Mouse (Mus musculus) CH12.LX (cell line): ENCODE data around the gene Tmem54. TPM values are rescaled to one million over a fixed set of nuclear protein-coding genes. Genes with fewer than 3 reads are reported as not detected.

ENCODE experiments used
- DNase-seq: peaks from one replicate; pipeline ENCODE4 v3.0.0-alpha.2; 2013; ENCODE audit errors: extremely low read depth
- H3K27ac ChIP-seq: 2 replicates; pipeline ENCODE4 v1.5.1; 2012; ENCODE audit warnings: low read depth, mild to moderate bottlenecking, control low read depth, moderate library complexity; ENCODE audit not compliant: insufficient read depth
- H3K27me3 ChIP-seq: replicated peaks from 2 replicates; pipeline ENCODE3; 2012; ENCODE audit warnings: inconsistent platforms
- H3K36me3 ChIP-seq, 2 experiments: replicated peaks in 1 of 2; 2 replicates each; pipeline versions ENCODE3 to v1.6.1; 2012; ENCODE audit warnings: inconsistent platforms in 1 of 2, low read length in 1 of 2, mild to moderate bottlenecking in 1 of 2, mixed read lengths in 1 of 2, moderate library complexity in 1 of 2; ENCODE audit not compliant: control insufficient read depth in 1 of 2, insufficient read depth in 1 of 2
- H3K4me1 ChIP-seq, 2 experiments: 2 replicates each; pipeline ENCODE4 v1.6.1; 2012; ENCODE audit warnings: inconsistent platforms in 1 of 2, moderate library complexity in 1 of 2; ENCODE audit not compliant: insufficient read depth in 2 of 2, control insufficient read depth in 1 of 2
- H3K4me2 ChIP-seq: 2 replicates; pipeline ENCODE4 v1.6.1; 2012; ENCODE audit warnings: low read depth, mild to moderate bottlenecking, control low read depth; ENCODE audit not compliant: poor library complexity, insufficient read depth, severe bottlenecking
- H3K4me3 ChIP-seq, 3 experiments: fragments of 150-350 bp in 1 of 3; sonication (generic) in 1 of 3; replicated peaks in 1 of 3; 2 replicates each; pipeline versions ENCODE3 to v1.5.1; 2011 to 2012; ENCODE audit warnings: low read depth in 2 of 3, low read length in 2 of 3, mild to moderate bottlenecking in 2 of 3, moderate library complexity in 2 of 3, control low read depth in 1 of 3, improper control_type of control experiment in 1 of 3, inconsistent platforms in 1 of 3, mixed read lengths in 1 of 3; ENCODE audit not compliant: poor library complexity in 1 of 3
- H3K79me2 ChIP-seq: replicated peaks from 2 replicates; pipeline ENCODE4 v1.6.1; 2012; ENCODE audit warnings: mild to moderate bottlenecking, moderate library complexity; ENCODE audit not compliant: control insufficient read depth, poor library complexity, insufficient read depth, severe bottlenecking; ENCODE audit errors: extremely low read depth
- H3K9ac ChIP-seq: 2 replicates; pipeline ENCODE4 v1.6.1; 2012; ENCODE audit warnings: low read depth, mild to moderate bottlenecking, control low read depth, moderate library complexity; ENCODE audit not compliant: insufficient read depth
- H3K9me3 ChIP-seq: replicated peaks from 2 replicates; pipeline ENCODE3; 2012; ENCODE audit warnings: low read length, inconsistent platforms, mixed read lengths
- BHLHE40 ChIP-seq: IDR thresholded peaks from 2 replicates; pipeline ENCODE4 v1.6.1; 2011; ENCODE audit warnings: mild to moderate bottlenecking, low read depth, low read length, improper control_type of control experiment
- CHD2 ChIP-seq: IDR thresholded peaks from 2 replicates; pipeline ENCODE4 v1.6.1; 2011; ENCODE audit warnings: low read length, improper control_type of control experiment
- CTCF ChIP-seq, 2 experiments: IDR thresholded peaks in 1 of 2; conservative IDR thresholded peaks in 1 of 2; 2 replicates each; pipeline ENCODE4 v1.5.1; 2011 to 2012; ENCODE audit warnings: low read depth in 2 of 2, low read length in 2 of 2, improper control_type of control experiment in 1 of 2, inconsistent platforms in 1 of 2, mild to moderate bottlenecking in 1 of 2, moderate library complexity in 1 of 2
- ETS1 ChIP-seq: conservative IDR thresholded peaks from 2 replicates; pipeline ENCODE4 v1.6.1; 2012; ENCODE audit warnings: low read depth, mild to moderate bottlenecking, inconsistent platforms, low read length, improper control_type of control experiment, moderate library complexity
- JUN ChIP-seq: IDR thresholded peaks from 2 replicates; pipeline ENCODE4 v1.6.1; 2011; ENCODE audit warnings: low read depth, mild to moderate bottlenecking, low read length, improper control_type of control experiment, moderate library complexity; ENCODE audit not compliant: insufficient read depth
- JUND ChIP-seq: conservative IDR thresholded peaks from 2 replicates; pipeline ENCODE4 v1.6.1; 2011; ENCODE audit warnings: low read depth, low read length, improper control_type of control experiment
- KAT2A ChIP-seq: IDR thresholded peaks from 2 replicates; pipeline ENCODE4 v1.6.1; 2012; ENCODE audit warnings: low read length, improper control_type of control experiment, inconsistent platforms; ENCODE audit not compliant: insufficient replicate concordance
- MAZ ChIP-seq: IDR thresholded peaks from 2 replicates; pipeline ENCODE4 v1.6.1; 2012; ENCODE audit warnings: low read depth, mild to moderate bottlenecking, inconsistent platforms, low read length, improper control_type of control experiment, moderate library complexity
- MEF2A ChIP-seq: IDR thresholded peaks from 2 replicates; pipeline ENCODE4 v1.6.1; 2014; ENCODE audit warnings: low read depth, mild to moderate bottlenecking, inconsistent platforms, low read length, improper control_type of control experiment, borderline replicate concordance
- POLR2AphosphoS2 ChIP-seq: IDR thresholded peaks from 2 replicates; pipeline ENCODE4 v1.6.1; 2011; ENCODE audit warnings: low read depth, low read length, improper control_type of control experiment
- RAD21 ChIP-seq: IDR thresholded peaks from 2 replicates; pipeline ENCODE4 v1.6.1; 2011; ENCODE audit warnings: low read depth, mild to moderate bottlenecking, low read length, improper control_type of control experiment, moderate library complexity
- RCOR1 ChIP-seq: conservative IDR thresholded peaks from 2 replicates; pipeline ENCODE4 v1.6.1; 2012; ENCODE audit warnings: low read depth, mild to moderate bottlenecking, inconsistent platforms, low read length, improper control_type of control experiment
- SIN3A ChIP-seq: IDR thresholded peaks from 2 replicates; pipeline ENCODE4 v1.6.1; 2012; ENCODE audit warnings: low read length, improper control_type of control experiment, inconsistent platforms
- TBP ChIP-seq: conservative IDR thresholded peaks from 2 replicates; pipeline ENCODE4 v1.6.1; 2011; ENCODE audit warnings: low read depth, low read length, improper control_type of control experiment
- TCF12 ChIP-seq: IDR thresholded peaks from 2 replicates; pipeline ENCODE4 v1.6.1; 2014; ENCODE audit warnings: low read depth, mild to moderate bottlenecking, inconsistent platforms, low read length, improper control_type of control experiment
- UBTF ChIP-seq: IDR thresholded peaks from 2 replicates; pipeline ENCODE4 v1.6.1; 2012; ENCODE audit warnings: low read depth, mild to moderate bottlenecking, inconsistent platforms, low read length, improper control_type of control experiment, moderate library complexity
- USF2 ChIP-seq: conservative IDR thresholded peaks from 2 replicates; pipeline ENCODE4 v1.6.1; 2011; ENCODE audit warnings: low read depth, low read length, improper control_type of control experiment
- ZKSCAN1 ChIP-seq: IDR thresholded peaks from 2 replicates; pipeline ENCODE4 v1.6.1; 2012; ENCODE audit warnings: low read depth, inconsistent platforms, low read length, improper control_type of control experiment, borderline replicate concordance
- ZNF384 ChIP-seq: IDR thresholded peaks from 2 replicates; pipeline ENCODE4 v1.6.1; 2012; ENCODE audit warnings: low read depth, low read length, improper control_type of control experiment, inconsistent platforms
- dilution Hi-C: fragments of 300-500 bp; cut with MboI; formaldehyde crosslinking; loops from 2 replicates; pipeline ENCODE4 v1.14.3; 2020; ENCODE audit warnings: low sequenced_read_pairs; ENCODE audit not compliant: extremely low pct_unique_long_range_greater_than_20kb, extremely low pct_ligation_motif_present
- in situ Hi-C: fragments of 300-500 bp; cut with MboI; formaldehyde crosslinking; loops from 3 replicates; pipeline ENCODE4 v1.14.3; 2019; ENCODE audit warnings: low sequenced_read_pairs, low pct_ligation_motif_present, low pct_unique_long_range_greater_than_20kb, mixed read lengths
- polyA plus RNA-seq: library from polyadenylated mRNA; unstranded; fragments of >175 nt; gene quantifications from 2 replicates; pipeline ENCODE4 v1.2.1, GENCODE M21; 2012; ENCODE audit warnings: low read depth; ENCODE audit not compliant: insufficient read length
- total RNA-seq, 2 experiments: library from RNA; depleted of rRNA; stranded (reverse); fragments of 300-350 nt in 1 of 2; fragments of >200 nt in 1 of 2; gene quantifications; 2 replicates each; pipeline ENCODE4 v1.2.3; 2012 to 2014

Gene Tmem54
- total and polyA plus RNA-seq, 3 experiments = not detected

DNA sequence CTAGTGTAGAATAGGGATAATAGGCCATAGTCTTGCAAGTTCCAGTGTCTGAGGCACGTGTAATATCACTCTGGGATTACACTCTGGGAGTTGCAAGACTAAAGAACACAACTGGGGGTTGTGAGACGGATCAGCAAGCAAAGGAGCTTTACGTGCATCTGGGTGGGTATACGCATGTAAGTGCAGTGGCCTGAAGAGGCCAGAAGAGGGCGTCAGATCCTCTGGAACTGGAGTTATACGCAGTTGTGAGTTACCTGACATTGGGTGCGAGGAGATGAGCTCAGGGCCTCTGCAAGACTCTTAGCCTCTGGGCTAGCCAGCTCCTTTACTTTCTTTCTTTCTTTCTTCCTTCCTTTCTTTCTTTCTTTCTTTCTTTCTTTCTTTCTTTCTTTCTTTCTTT is 8.3 kb upstream of the Tmem54 start:
- Histone ChIP-seq H3K27me3 (peaks cover 15% of the 10 kb centered on the region), H3K9me3 (peaks cover 6% of the 10 kb centered on the region), H3K4me1 (no peaks in the 10 kb centered on the region), H3K4me2 (no peak overlapping the region), H3K9ac (no peak overlapping the region), H3K4me3 (no peak overlapping the region), H3K36me3 (no peaks in the 10 kb centered on the region), H3K79me2 (no peaks in the 10 kb centered on the region), H3K27ac (no peak overlapping the region)
- in situ Hi-C loops = no loop called here
- TF ChIP-seq UBTF (no peak), CTCF (conservative IDR thresholded peaks at IDR 0.05 in 1 of 2, IDR thresholded peaks at IDR 0.05 in 1 of 2; ENCODE audit: low read depth in 2 of 2, low read length in 2 of 2) (peak in 1 of 2 experiments; percentile 6; a peak in 1 of 4 replicates), RAD21 (no peak), RCOR1 (no peak)
- DNase-seq = no peak
- dilution Hi-C loops = no loop called here

DNA sequence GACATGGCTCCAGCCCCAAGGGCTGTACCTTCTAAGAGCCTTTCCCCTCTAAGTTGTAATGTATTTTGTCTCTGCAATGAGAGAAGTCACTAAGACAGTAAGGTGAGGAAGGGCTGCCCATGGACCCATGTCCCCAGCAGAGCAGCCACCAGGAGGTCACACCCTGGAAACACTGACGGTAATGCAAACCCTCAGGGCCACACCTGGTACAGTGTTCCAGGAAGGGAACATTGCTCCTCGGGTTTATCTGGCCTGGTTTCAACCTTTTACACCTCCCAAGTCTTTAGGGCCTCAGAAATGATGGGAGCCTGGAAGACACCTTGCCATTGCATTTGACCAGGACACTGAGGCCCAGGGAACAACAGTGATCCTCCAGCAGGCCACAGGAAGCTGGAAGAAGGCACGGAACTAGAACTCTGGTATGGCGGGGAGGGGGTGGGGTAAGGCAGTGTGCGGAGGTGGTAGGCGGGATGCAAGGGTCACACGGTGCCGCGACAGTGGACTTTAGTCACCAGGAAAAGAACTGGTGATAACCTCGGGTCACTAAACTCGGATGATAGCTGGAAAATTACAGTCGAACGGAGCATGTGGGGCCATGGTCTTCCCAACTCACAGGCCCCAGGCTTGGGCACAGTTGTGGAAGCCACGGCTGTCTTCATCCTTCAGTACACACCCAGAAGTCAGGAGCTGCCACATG is 3.1 kb upstream of the Tmem54 start:
- Histone ChIP-seq H3K4me2 (no peak overlapping the region), H3K9ac (no peak overlapping the region), H3K27me3 (peaks cover 30% of the 10 kb centered on the region), H3K27ac (no peak overlapping the region), H3K36me3 (no peaks in the 10 kb centered on the region), H3K4me3 (no peak overlapping the region), H3K4me1 (peaks cover 0 to 8% of the 10 kb centered on the region in 2 experiments; a peak in 2 of 4 replicates), H3K9me3 (peaks cover 4% of the 10 kb centered on the region), H3K79me2 (no peaks in the 10 kb centered on the region)
- DNase-seq = no peak
- in situ Hi-C loops = no loop called here
- dilution Hi-C loops = no loop called here
- TF ChIP-seq ZNF384 (no peak), SIN3A (no peak), MAZ (no peak), JUN (no peak), MEF2A (no peak), KAT2A (no peak), ZKSCAN1 (no peak), BHLHE40 (no peak), TBP (no peak), TCF12 (no peak), POLR2AphosphoS2 (no peak), ETS1 (no peak), USF2 (no peak), CHD2 (no peak), CTCF (conservative IDR thresholded peaks at IDR 0.05 in 1 of 2, IDR thresholded peaks at IDR 0.05 in 1 of 2; ENCODE audit: low read depth in 2 of 2, low read length in 2 of 2) (no peak), UBTF (no peak), RAD21 (no peak), JUND (no peak)
